Mouse (Mus musculus): Measurements from ENCODE around the gene Col2a1.

DNA sequence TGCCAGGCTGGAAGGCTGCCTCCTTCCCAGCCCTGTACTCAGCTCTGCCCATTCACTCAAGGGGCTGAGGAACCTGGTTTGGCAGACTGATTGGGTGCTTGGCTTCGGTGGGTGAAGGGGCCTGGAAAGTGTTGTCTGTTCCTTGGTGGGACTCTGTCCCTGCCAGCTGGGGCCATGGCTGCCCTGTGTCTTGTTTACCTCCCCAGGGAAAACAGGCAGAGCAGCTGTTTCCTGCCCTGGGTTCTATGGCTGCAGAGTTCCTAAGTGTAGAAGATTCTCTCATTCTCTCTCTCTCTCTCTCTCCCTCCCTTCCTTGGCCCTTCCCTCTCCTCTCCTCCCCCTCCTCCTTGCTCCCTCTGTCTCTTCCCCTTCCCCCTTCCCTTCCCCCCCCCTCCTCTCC is 49.2 kb downstream of the Col2a1 start:
- TF ChIP-seq CTCF (IDR thresholded peaks at IDR 0.05; ENCODE audit: low read depth) (no peak), EP300 (optimal IDR thresholded peaks at IDR 0.05) (no peak)

All from stomach, postnatal 0 days (tissue).